Mouse (Mus musculus) E14TG2a.4 (cell line): ENCODE data around the gene Grik3.

Experiments
- CTCF ChIP-seq: conservative IDR thresholded peaks from 2 replicates; pipeline ENCODE4 v1.5.1; 2014; ENCODE audit warnings: low read length
- POU5F1 ChIP-seq: IDR thresholded peaks from 2 replicates; pipeline ENCODE4 v1.6.1; 2014; ENCODE audit warnings: low read length, borderline replicate concordance

DNA sequence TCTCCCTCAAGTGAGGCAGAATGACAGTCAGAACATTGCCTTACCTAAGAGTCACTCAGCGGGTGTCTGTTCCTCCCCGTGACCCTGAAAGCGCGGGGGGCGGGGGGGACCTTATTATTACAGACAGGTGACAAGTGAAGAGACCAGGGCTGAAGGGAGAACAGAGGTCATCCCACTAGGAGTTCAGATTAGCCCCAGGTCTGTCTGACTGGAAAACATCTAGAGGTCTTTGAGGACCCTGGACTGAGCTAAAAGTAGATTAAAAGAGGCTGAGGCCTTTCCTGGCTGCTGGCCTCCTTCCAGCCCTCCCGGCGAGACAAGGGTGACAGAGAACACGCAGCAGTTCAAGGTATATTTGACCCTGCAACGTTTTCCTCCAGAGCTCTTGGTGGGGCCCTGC, 150.0 kb downstream of the Grik3 start:
- TF ChIP-seq CTCF: no peak
- no peak for TF ChIP-seq POU5F1
